Mouse (Mus musculus) heart, adult 2 months (tissue): ENCODE data around the gene Gm9117. TPM values are rescaled to one million over a fixed set of nuclear protein-coding genes. Genes with fewer than 3 reads are reported as not detected.
"Not testable (repeated sequence)": the region's sequence is repeated elsewhere in the genome, so short reads cannot be mapped to it uniquely, and the experiment has no call there.

Source experiments
- DNase-seq, 2 experiments: peaks; one replicate each; pipeline ENCODE4 v3.0.0; 2021
- H3K27ac ChIP-seq: fragments of 200-600 bp; 2 replicates; pipeline ENCODE4 v1.8.1; 2022
- H3K27me3 ChIP-seq: fragments of 200-500 bp; 2 replicates; pipeline ENCODE4 v1.6.1; 2012; ENCODE audit warnings: mild to moderate bottlenecking, low read length, inconsistent platforms, mixed read lengths; ENCODE audit not compliant: control insufficient read depth, insufficient read depth
- H3K36me3 ChIP-seq: fragments of 200-500 bp; 2 replicates; pipeline ENCODE4 v1.6.1; 2012; ENCODE audit warnings: low read length, inconsistent platforms; ENCODE audit not compliant: control insufficient read depth, insufficient read depth
- H3K4me1 ChIP-seq: fragments of 200-500 bp; 2 replicates; pipeline ENCODE4 v1.6.1; 2011; ENCODE audit warnings: low read length; ENCODE audit not compliant: control insufficient read depth, insufficient read depth
- H3K4me3 ChIP-seq: fragments of 200-600 bp; 2 replicates; pipeline ENCODE4 v1.8.1; 2022
- H3K79me2 ChIP-seq: fragments of 200-500 bp; replicated peaks from 2 replicates; pipeline ENCODE4 v1.6.1; 2012; ENCODE audit warnings: mild to moderate bottlenecking, inconsistent platforms, low read length, moderate library complexity, mixed read lengths; ENCODE audit not compliant: control insufficient read depth, insufficient read depth
- H3K9ac ChIP-seq: fragments of 200-500 bp; 2 replicates; pipeline ENCODE4 v1.6.1; 2012; ENCODE audit warnings: low read depth, mild to moderate bottlenecking, control low read depth, inconsistent platforms, low read length, mixed read lengths
- WGBS: fragments of 180-500 bp; shearing (Covaris S2); methylation state at CpG from one replicate; pipeline ENCODE4 v1.1.7; 2018; 5-methylcytosine and 5-hydroxymethylcytosine counted together
- intact Hi-C: fragments of 180-260 bp; cut with DNase I; formaldehyde crosslinking; loops from one replicate; pipeline ENCODE4 v1.15.1; 2025
- long read RNA-seq: library from polyadenylated mRNA; stranded (forward); transcript quantifications from one replicate; pipeline ENCODE4 v2.0.0, GENCODE M21; 2021
- polyA plus RNA-seq: library from polyadenylated mRNA; depleted of rRNA; stranded (reverse); fragments of >200 nt; gene quantifications from 2 replicates; pipeline ENCODE4 v1.2.3, GENCODE M21; 2012; rRNA removed
- total RNA-seq, 2 experiments: library from RNA; stranded (reverse); gene quantifications; 2 replicates each; pipeline ENCODE4 v1.2.3; 2021

The Gm9117 gene
- not detected for total RNA-seq
- not detected in 2 replicates for polyA plus RNA-seq
- long read RNA-seq, result 0 reads

DNA sequence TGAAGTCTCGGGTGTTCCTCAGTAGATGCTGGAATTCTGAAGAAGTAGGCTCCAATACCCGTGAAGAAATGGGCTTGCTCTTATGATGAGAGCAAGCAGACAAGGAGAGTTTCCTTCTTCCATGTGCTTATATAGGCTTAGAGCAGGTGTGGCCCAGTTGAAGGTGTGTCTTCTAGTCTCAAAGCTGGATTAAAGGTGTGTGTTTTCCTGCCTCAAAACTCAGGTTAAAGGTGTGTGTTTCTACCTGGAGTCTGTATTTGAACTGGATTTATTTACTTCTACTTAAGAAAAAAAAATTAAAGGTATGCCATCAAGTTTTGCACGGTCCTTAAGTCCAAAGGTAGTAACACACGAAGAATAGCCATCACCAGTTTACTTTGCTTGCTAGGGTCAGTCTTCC is at the start of gene Gm9117:
Gene Gm9117 (minus strand): TSS at position 101 of the 400 bp plus-strand sequence.
- DNase-seq, H3K4me1 ChIP-seq, H3K4me3 ChIP-seq, H3K79me2 ChIP-seq, H3K9ac ChIP-seq, H3K36me3 ChIP-seq, H3K27me3 ChIP-seq, H3K27ac ChIP-seq, intact Hi-C loops: not testable (repeated sequence)
- WGBS, result 64% methylated on average over 4 of the region's 4 CpGs

DNA sequence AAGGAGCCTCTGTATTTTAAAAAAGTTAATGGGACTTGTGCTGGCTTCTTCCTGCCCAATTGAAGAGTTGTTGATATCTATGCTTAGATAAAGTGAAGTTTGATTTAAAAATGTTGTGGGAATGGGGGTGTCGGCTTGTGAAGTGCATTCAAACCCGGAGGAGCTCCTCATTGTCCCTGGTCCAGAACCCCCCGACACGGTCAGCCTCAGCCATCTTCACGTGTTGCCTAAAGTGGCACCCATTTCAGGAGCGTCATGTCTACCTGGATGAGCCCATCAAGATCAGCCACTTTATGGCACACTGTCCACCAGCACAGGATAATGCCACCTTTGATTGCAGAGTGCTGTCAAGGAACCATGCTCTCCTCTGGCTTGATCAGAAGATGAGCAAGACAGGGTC is 25.6 kb upstream of the Gm9117 start:
- H3K27me3 ChIP-seq, DNase-seq, H3K9ac ChIP-seq, H3K4me1 ChIP-seq, H3K27ac ChIP-seq, H3K4me3 ChIP-seq, H3K36me3 ChIP-seq, H3K79me2 ChIP-seq, intact Hi-C loops: not testable (repeated sequence)
- WGBS, result 89% methylated on average over 6 of the region's 6 CpGs

DNA sequence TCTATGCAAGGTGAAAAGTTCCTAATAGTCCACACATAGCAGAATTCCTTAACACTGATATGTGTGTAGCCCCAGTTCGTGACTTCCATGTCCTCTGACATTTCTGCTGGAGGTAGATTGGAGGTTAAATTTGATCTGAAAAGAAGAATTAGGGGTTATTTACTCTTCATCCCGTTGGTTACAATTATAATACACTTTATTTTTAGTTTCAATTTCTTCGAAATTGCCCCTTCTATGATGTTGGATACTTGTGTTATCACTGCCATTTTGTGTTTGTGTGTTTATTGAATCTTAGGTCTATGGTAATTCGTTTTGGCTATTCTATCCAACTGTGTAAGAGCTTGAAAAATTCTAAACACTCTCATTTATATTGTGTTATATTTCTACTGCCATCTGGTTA is 17.9 kb upstream of the Gm9117 start, which contains the start of gene Tdpoz5:
Gene Tdpoz5 (minus strand): TSS at position 101 of the 400 bp plus-strand sequence.
- H3K27ac ChIP-seq, H3K4me1 ChIP-seq, H3K27me3 ChIP-seq, intact Hi-C loops, H3K36me3 ChIP-seq, H3K79me2 ChIP-seq, DNase-seq, H3K9ac ChIP-seq, H3K4me3 ChIP-seq: not testable (repeated sequence)
- 68% methylated on average over 3 of the region's 4 CpGs for WGBS

DNA sequence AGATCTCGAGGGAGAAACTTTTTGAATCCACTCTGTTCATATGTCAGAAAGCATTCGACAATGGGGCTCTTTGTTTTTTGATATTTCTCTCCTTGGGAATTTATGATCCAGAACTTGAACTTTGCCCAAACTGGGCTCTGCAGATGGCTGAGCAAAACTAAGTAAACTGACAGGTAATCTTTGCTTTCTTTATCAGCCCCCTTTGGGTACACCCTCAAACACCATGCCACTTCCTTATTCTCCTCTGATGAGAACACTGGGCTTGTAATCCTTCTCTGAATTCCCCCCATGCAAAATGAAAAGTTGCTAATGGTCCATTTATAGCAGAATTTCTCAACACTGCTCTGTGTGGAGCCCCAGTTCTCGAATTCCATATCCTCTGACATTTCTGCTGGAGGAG is 5.0 kb downstream of the Gm9117 start:
- WGBS, result 33% methylated on average over 1 of the region's 3 CpGs
- intact Hi-C loops, H3K36me3 ChIP-seq, H3K79me2 ChIP-seq, H3K9ac ChIP-seq, DNase-seq, H3K27ac ChIP-seq, H3K4me1 ChIP-seq, H3K4me3 ChIP-seq, H3K27me3 ChIP-seq: not testable (repeated sequence)

Other genes starting within 250 kb of the Gm9117 start
- gene Gm5773, start 170.5 kb downstream of the Gm9117 start, total RNA-seq, result not detected
- gene Gm5773, start 170.5 kb downstream of the Gm9117 start, polyA plus RNA-seq, result not detected in 2 replicates
- gene Tdpoz4, start 147.1 kb downstream of the Gm9117 start, total RNA-seq, result not detected
- not detected in 2 replicates for gene Tdpoz4, start 147.1 kb downstream of the Gm9117 start, polyA plus RNA-seq
- not detected for gene Tdpoz3, start 117.5 kb downstream of the Gm9117 start, total RNA-seq
- gene Tdpoz3, start 117.5 kb downstream of the Gm9117 start, polyA plus RNA-seq, result not detected in 2 replicates
- not detected for gene Tdpoz5, start 17.8 kb upstream of the Gm9117 start, total RNA-seq
- not detected in 2 replicates for gene Tdpoz5, start 17.8 kb upstream of the Gm9117 start, polyA plus RNA-seq
- gene Gm9125, start 111.3 kb upstream of the Gm9117 start, total RNA-seq, result not detected
- gene Gm9125, start 111.3 kb upstream of the Gm9117 start, polyA plus RNA-seq, result not detected in 2 replicates
- not detected for gene Gm10697, start 129.1 kb upstream of the Gm9117 start, total RNA-seq
- not detected in 2 replicates for gene Gm10697, start 129.1 kb upstream of the Gm9117 start, polyA plus RNA-seq
- gene Gm10696, start 234.7 kb upstream of the Gm9117 start, total RNA-seq, result not detected
- not detected in 2 replicates for gene Gm10696, start 234.7 kb upstream of the Gm9117 start, polyA plus RNA-seq